Mouse (Mus musculus) hindlimb bud, embryonic 11.5 days (tissue): ENCODE data around the gene Hes1.

Source experiments
- DNase-seq: peaks from one replicate; pipeline ENCODE4 v3.0.0-alpha.2; 2012; ENCODE audit warnings: low read depth, low spot score; ENCODE audit errors: extremely low spot score

Gene Hes1

GRCm38 (mm10) chr16:30063984-30064453 is at the start of gene Hes1:
Gene Hes1, plus strand, starts transcription at chr16:30064384.
- no peak for DNase-seq

DNA sequence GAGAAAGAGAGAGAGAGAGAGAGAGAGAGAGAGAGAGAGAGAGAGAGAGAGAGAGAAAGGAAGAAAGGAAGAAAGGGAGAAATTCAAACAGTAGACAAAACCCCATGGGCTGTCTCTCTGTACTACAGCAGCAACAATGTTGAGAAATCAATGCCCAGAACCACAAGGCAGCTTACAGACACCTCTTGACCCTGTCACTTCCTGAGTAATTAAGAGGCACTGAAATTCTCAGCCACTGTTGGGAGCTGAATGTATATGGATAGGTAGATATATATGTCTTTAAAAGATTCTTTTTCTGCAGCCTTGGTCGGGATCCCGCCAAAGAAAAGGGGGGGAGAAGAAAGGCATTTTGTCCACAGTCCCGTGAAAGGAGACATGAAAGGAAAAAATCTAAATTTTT is 48.1 kb upstream of the Hes1 start:
- no peak for DNase-seq

DNA sequence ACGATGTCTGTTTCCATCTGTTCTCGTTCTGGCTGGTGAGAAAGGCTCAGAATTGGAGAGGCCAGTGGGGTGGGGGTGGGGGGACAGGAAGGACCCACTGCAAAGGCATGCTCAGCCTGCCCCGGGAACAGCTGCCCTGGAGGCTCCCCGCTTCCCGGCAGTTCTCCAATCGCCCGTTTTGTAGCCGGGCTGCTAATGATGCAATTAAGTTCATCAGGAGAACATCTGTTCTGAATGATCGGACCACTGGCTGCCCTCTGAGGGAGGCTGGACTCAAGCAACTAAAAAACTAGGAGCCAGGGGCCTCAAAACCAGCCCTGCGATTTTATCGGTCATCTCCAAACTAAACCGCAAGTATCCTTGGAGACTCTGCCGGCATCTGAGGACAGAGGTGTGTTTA is 44.1 kb upstream of the Hes1 start:
- DNase-seq = no peak

DNA sequence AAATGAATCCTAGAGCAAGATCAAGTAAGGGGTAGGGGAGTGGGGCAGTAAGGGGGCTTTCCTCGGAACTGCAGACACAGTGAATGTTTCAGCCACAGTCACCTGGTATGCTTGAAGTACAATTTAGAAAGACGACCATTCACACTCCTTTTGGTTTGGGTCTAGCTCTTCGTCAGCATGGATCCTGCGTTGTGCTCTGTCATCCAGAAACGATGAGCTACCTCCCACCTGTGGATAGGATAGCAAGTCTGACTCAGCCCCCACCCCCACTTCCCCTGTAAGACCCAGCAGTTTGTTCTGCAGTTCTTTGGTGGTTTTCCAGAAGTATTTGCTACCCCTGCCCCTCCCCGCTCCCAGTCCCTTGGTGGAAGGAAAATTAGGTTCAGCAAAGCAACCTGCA is 41.8 kb upstream of the Hes1 start:
- no peak for DNase-seq

GRCm38 (mm10) chr16:30022890-30023797 is 41.0 kb upstream of the Hes1 start:
- DNase-seq = no peak

DNA sequence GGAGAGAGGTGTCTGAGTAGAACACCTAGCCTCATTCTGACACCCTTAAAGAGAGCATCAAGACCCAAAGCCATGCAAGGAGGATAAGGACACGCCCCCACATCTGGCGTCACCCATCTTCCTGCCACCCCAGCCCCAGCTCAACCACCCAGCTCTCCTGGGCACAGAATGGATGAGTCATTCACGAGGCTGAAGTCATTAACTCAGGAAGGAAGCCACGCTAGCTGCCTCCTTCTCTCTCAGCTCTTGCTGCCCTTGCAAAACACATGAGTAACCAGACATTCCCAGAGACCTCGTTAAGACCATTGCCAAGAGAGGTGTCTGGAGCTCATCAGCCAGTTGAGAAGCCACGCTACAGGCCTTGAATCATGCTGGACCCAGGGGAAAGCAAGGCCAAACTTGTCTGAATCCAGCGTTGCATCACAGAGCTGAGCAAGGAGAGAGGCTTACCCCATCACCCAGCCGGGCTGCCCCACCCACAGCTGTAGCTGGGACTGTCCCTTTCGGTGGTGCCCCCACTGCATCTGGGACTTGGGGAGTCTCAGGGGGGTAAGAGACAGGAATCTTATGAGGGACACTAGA is 39.4 kb upstream of the Hes1 start:
- no peak for DNase-seq

GRCm38 (mm10) chr16:30028184-30028583 is 36.0 kb upstream of the Hes1 start:
- DNase-seq = no peak

DNA sequence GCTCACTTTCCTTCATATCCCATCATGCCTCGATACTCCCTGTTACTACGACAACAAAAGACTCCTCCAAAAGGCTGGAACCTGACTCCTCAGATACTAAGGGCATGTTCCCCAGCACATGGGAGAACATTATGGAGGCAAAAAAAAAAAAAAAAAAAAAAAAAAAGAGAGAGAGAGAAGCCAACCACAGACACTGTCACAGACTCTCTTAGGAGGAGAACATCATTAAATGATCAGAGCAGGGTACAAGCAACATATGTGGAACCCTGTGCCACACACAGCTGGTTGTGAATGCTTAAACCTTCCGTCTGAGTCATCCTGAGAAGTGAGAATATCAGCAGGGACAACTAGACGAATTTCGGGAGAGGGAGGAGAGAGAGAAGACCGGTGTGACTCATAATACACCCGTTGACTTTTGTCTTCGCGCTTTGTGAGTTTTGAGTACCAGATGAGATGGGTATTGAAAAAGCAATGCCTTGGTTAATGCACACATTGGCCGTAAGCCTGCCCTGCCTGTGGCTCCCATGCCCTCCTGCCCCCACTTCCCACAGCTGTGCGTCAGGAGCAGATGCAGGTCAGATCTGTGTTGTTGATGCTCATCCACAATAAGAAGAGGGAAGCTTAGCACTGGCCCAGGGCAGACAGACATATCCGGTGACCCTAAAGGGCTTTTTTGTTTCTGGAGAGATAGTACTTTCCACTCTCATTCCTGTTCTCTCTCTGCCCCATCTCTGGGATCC is 34.8 kb upstream of the Hes1 start:
- no peak for DNase-seq

DNA sequence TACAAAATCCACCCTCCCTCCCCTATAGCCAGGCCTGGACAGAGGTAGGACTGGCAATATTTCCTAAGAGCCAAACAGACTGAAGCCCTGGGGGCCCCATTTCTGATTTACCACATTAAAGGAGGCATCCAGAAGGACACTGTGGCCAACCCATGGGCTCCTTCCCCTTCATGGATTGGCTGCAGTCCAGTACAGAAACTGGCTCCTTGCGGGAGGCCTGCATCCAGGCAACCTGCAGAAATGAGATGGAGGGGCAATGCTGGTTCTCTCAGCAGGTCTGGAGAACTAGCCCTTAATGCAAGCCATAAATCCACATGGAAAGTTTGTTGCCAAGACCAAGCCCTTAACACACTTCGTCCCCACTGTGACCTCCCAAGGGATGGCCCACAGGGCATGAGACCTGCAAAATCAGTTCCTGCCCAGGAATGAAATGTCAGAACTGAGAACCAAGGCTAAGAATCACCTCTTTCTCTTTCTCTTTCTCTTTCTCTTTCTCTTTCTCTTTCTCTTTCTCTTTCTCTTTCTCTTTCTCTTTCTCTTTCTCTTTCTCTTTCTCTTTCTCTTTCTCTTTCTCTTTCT is 31.8 kb upstream of the Hes1 start:
- DNase-seq = no peak

- DNase-seq = no peak
Measured at GRCm38 (mm10) chr16:30033390-30033789, 30.8 kb upstream of the Hes1 start.

DNA sequence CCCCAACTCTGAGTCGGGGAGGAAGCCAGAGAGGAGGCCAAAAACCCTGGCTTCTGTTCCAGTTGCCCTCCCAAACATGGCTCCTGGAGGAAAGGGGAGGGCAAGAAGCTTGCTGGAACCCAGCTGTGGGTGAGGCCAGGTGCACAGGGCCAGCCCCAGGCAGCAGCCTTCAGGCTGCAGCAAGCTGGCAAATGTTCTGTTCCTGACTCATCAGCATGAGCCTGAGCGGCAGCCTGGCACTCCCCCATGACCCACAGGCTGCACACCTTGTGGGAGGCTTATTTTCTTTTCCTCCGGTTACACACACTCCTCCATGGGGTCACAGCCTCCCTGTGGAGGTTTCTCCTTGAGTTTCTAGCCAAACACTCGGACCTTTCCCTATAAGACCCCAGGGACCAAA is 30.2 kb upstream of the Hes1 start:
- DNase-seq = no peak

DNA sequence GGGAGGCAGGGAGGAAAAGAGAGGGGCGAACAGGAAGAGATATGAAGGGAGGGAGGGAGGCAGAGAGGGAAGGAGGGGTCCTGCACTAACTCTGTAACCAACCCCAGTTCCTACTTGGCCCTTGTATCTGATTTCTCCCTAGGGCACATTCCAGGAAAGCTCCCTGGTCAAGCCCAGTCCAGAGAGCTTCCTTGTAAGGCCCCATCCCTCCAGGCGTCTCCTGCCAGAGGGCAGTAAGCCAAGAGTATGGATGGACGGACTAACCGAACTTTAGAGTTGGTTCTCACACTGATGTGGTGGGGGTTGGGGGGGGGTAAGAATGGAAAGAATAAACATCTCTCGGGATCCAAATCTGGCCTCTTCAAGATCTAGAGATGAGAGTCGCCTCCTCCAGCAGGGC is 29.7 kb upstream of the Hes1 start:
- no peak for DNase-seq

- DNase-seq = no peak
Measured at GRCm38 (mm10) chr16:30034979-30035440, 29.2 kb upstream of the Hes1 start.

DNA sequence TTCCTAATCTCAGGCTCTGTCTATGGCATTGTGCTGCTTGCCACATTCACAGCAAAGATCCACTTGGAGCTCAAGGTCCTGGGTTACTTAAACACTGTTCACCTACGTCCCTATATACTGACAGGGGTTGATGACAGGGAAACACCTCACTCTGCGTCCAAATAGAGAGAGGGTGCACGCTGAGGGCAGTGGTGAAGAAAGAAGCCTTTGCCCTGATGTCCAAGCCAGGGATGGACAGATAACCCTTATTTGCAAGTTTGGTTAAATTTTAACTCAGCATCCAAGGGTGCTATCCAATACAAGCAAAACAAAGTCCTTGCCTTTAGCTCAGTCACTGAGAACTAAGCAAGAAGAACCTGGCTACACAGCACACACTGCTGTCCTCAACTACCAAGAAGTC is 28.1 kb upstream of the Hes1 start:
- no peak for DNase-seq

DNA sequence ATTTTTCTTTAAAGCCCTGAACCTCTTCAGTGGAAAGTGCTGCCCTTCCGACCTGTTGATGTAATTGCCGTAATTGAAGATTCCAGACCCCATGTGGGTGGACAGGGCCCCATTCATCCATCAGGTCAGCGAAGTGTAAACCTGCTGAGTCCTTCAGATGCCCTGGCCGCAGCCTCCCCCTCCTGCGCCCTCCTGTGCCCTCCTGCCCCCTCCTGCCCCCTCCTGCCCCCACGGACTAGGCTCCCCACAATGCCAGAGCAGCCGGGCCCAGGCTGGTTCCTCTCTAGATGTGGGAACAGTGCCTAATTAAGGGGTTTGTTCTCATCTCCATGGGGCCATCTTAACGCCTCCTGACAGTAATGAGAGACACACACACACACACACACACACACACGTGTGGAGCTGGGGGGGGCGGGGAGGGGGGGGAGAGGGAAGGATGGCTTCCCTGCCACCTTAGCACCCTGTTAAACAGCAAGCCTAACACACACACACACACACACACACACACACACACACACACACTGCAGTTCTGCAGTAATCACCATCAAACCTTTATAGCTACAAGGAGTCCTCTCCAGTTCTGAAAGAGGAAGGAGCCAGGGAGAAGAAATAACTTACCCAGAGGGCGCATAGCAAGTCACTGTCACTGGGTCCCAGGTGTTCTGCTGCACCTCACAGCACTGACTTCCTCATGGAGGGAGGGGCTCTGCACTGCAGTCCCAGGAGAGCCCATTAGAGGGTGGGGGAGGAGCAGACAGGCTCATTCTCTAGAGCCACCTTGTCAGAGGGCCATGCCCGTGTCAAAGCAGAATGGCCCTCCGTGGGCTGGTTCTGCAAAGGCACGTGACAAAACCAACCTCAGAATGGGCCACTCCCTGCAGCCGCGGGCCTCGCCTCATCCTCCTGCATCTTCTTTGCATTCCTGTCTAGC is 25.3 kb upstream of the Hes1 start:
- no peak for DNase-seq

DNA sequence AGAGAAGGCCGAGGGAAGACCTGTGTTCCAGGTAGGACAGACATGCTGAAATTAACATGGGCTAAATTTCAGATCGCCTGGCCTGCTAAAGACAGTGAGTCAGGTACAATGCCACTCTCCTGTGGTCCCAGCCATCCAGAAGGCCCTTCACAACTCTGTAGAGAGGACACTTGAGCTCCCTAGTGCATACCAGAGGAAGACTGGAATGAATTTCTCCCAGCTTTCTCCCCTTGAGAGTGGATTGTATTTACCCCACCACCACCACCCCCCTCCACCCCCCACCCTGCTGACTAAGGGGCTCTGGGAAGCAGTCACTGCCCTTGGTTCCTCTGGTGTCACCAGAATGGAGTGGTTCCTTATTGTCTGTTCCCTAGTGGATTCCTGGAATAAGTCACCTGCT is 24.3 kb upstream of the Hes1 start:
- no peak for DNase-seq

- DNase-seq = no peak
Measured at GRCm38 (mm10) chr16:30042859-30043258, 21.3 kb upstream of the Hes1 start.

DNA sequence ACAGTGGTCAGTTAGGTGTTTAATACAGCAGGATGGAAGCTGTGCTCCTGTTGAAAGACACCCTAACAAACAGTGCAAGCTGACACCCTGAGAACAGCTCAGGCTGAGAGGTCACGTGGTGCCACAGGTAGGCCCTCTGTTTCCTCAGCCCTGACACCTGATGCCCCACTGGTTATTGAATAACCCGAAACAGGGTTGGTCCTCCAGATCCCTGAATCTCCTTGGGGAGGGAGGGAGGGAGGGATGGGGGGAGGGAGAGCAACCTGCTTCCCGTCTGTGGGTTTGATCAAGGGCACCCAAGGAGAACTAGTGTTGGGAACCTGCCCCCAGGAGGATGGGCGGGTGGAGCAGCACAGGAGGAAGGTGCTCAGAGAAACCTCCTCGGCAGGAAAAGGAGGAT is 18.6 kb upstream of the Hes1 start:
- no peak for DNase-seq

DNA sequence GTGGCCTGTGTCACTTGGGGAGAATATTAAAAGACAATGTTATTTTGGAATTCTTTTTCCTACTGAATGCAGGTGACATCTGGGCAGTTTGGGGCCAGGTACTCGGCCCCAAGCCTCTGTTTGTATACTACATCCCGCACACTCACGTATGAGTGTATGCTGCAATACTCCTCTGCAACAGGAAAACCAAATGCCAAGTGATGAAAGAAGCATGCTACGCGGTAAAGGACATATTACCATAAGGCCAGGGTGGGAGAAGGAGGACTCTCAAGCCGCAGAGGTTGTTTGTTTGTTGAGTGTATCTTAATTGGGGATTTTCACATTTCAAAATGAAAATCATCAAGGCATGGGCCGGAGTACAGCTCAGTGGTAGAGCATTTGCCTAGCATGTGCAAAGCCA is 17.2 kb upstream of the Hes1 start:
- no peak for DNase-seq

DNA sequence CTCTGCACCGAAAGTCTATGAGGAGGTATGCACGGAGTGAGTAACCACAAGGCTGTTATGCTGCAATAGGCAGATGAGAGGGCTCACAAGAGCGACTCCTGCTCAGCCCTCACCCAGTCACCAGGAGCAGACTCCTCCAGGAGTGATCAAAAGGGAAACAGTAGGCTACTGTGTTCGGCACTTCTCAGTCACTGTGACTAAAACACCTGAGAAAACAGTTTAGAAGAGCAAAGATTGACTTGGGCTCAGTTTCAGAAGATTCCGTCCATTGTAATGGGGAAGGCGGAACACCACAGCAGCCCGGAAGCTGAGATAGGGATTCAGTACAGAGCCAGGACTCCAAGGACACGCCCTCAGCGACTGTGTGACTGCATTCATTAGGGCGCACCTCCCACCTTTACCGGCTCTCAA is 16.8 kb upstream of the Hes1 start:
- DNase-seq = no peak
